Mouse (Mus musculus) liver, adult 2 months (tissue): ENCODE results near the gene Mettl8.

Experiments
- CTCF ChIP-seq: fragments of 200-500 bp; IDR thresholded peaks from 2 replicates; pipeline ENCODE4 v1.5.1; 2011; ENCODE audit warnings: low read depth, low read length, control low read depth
- POLR2A ChIP-seq: fragments of 200-500 bp; IDR thresholded peaks from 2 replicates; pipeline ENCODE4 v1.6.1; 2011; ENCODE audit warnings: low read length, control low read depth; ENCODE audit not compliant: insufficient read depth; ENCODE audit errors: extremely low read depth

DNA sequence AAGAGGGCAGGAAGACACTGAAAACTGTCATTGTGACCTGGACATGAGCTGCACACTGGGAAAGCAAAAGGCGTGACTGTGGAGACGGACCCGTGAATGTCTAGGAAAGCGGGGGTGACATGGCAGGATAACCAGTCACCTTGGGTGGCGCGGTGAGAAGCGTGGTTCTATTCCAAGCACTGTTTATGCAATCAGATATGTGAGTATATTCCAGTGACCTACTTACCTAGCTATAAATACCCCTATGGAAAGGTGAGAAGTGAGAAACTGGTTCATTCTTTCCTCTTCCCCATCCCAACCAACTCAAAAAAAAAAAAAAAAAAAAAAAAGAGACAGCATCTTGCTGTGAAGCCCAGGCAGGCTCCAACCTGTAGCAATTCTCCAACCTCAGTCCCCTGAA is 58.9 kb downstream of the Mettl8 start:
- TF ChIP-seq CTCF (no peak), POLR2A (no peak)
